Mouse (Mus musculus) neural tube, embryonic 11.5 days (tissue): ENCODE results near the gene Zic4. TPM values are rescaled to one million over a fixed set of nuclear protein-coding genes. Genes with fewer than 3 reads are reported as not detected.

Experiments
- ATAC-seq: fragments of 200-750 bp; cut with Nextera tagmentation; 2 replicates; pipeline ENCODE4 v1.8.0; 2017; ENCODE audit warnings: moderate number of reproducible peaks, mild to moderate bottlenecking, moderate TSS enrichment, moderate library complexity; ENCODE audit not compliant: insufficient read depth, low FRiP score, low TSS enrichment
- DNase-seq: peaks from one replicate; pipeline ENCODE4 v3.0.0-alpha.2; 2015; ENCODE audit warnings: low spot score
- H3K27ac ChIP-seq: fragments of 300-500 bp; sonication (generic); 2 replicates; pipeline ENCODE4 v1.5.1; 2014; ENCODE audit warnings: low read depth, mild to moderate bottlenecking, low read length
- H3K27me3 ChIP-seq: fragments of 300-500 bp; sonication (generic); 2 replicates; pipeline ENCODE4 v1.6.1; 2014; ENCODE audit warnings: mild to moderate bottlenecking, low read length, mixed read lengths; ENCODE audit not compliant: control insufficient read depth, insufficient read depth
- H3K36me3 ChIP-seq: fragments of 300-500 bp; sonication (generic); 2 replicates; pipeline ENCODE4 v1.6.1; 2014; ENCODE audit warnings: mild to moderate bottlenecking, low read length, moderate library complexity, mixed read lengths; ENCODE audit not compliant: control insufficient read depth, insufficient read depth
- H3K4me1 ChIP-seq: fragments of 300-500 bp; sonication (generic); 2 replicates; pipeline ENCODE4 v1.6.1; 2014; ENCODE audit warnings: low read length, mixed read lengths; ENCODE audit not compliant: control insufficient read depth, insufficient read depth
- H3K4me2 ChIP-seq: fragments of 300-500 bp; sonication (generic); 2 replicates; pipeline ENCODE4 v1.6.1; 2014; ENCODE audit warnings: low read depth, mild to moderate bottlenecking, moderate library complexity
- H3K4me3 ChIP-seq: fragments of 300-500 bp; sonication (generic); 2 replicates; pipeline ENCODE4 v1.5.1; 2014; ENCODE audit warnings: low read depth, low read length
- H3K9ac ChIP-seq: fragments of 300-500 bp; sonication (generic); 2 replicates; pipeline ENCODE4 v1.6.1; 2014; ENCODE audit warnings: mild to moderate bottlenecking, low read length
- H3K9me3 ChIP-seq: fragments of 300-500 bp; sonication (generic); 2 replicates; pipeline ENCODE4 v1.6.1; 2016; ENCODE audit warnings: low read length; ENCODE audit not compliant: control insufficient read depth
- WGBS: fragments of 180-500 bp; shearing (Covaris S2); extraction: QIAGEN DNeasy Blood & Tissue Kit; methylation state at CpG from one replicate; pipeline ENCODE4 v1.1.7; 2014; 5-methylcytosine and 5-hydroxymethylcytosine counted together
- polyA plus RNA-seq: library from polyadenylated mRNA; unstranded; fragments of >200 nt; fragmentation: Nextera tagmentation; extraction: Ambion mirVana; gene quantifications from 2 replicates; pipeline ENCODE4 v1.2.1, GENCODE M21; 2014

The Zic4 gene
- polyA plus RNA-seq, 1 experiment from 2014 or later = 58.1 TPM

DNA sequence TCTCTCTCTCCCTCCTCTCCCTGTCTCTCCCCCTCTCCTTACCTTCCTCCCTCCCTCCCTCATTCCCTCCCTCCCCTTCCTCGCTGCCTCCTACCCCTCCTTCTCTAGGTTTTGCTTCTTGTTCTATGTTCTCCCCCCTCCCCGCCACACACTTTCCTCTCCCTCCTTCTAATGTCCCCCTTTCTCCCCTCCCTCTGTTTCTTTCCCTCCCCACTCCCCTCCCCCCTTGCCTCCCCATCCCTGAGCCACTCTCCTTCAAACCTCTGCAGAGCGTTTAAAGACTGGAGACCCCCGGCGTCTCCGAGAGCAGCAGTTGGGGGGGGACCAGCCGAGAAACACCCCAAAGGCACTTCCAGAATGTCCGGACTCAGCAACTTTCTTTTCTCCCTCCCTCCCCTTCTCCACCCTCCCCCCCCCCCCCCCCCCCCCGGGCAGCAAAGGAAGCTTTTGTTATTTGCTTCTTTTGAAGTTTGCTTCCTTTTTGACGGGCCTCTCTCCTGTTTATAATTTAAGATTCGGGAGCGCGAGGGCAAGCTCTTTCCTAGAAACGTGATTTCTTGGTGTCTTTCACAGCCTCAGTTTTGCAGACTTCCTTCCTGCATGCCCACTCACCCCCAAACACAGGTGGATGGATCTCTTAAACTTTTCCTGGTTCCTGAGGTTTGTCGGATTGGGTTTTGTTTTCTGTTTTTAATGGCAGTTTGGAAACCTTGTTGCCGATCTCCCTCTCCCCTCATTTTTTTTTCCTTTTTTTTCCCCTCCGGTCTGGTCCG lies 4.2 kb downstream of the Zic4 start:
- Histone ChIP-seq H3K36me3 (no peaks in the 10 kb centered on the region), H3K27me3 (peaks cover 68% of the 10 kb centered on the region), H3K4me3 (peak overlapping the region; percentile 62), H3K4me2 (peak overlapping the region; percentile 36), H3K9ac (peak overlapping the region; percentile 29), H3K9me3 (no peaks in the 10 kb centered on the region), H3K4me1 (no peaks in the 10 kb centered on the region; the same call in 1 of the 2 replicates), H3K27ac (peak overlapping the region; percentile 99)
- WGBS = 0% methylated on average over 17 of the region's 18 CpGs
- ATAC-seq = peak; percentile 9
- DNase-seq = peak; percentile 72

DNA sequence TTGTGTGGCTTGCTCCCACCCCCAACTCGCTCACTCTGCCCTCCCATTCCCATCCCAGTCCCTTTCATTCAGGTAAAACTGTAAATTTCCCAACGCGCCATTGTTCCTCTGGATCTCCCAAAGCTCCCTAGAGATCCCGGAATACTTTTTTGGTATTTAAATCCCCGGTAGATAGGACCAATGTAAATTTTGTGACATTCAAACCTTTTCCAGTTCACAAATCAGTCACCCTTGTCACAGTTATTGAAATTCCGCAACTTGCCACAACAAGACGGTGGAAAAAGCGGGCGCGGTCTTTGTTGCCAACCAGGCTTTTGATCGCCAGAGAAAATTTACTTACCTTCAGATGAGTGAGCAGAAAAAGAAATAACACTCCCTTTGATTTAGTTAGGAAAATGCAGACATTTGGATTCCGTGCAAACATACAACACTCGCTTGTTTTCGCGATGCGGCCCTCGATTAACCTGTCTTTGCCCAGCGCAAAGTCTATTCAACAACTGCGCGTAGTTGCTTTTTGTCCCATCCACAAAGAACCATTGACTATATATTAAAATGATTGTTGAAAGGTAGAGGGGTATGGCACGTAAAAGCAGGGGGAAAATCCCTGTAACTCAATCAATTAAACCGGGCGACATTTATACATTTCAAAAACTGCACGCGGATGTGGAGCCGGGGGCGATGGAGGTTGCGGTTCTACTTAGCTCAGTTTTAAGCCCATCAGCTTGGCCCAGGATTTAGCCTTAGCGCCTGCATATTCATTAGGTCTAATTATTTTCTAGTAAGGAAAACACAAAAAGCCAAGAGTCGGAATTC lies 5.0 kb downstream of the Zic4 start:
- H3K36me3 ChIP-seq = no peaks in the 10 kb centered on the region
- peak overlapping the region; percentile 36 for H3K4me2 ChIP-seq
- peak overlapping the region; percentile 99 for H3K27ac ChIP-seq
- ATAC-seq = peak; percentile 32
- no peaks in the 10 kb centered on the region for H3K9me3 ChIP-seq
- peak overlapping the region; percentile 62 for H3K4me3 ChIP-seq
- peaks cover 76% of the 10 kb centered on the region for H3K27me3 ChIP-seq
- DNase-seq = peak; percentile 70
- H3K9ac ChIP-seq = peak overlapping the region; percentile 29
- H3K4me1 ChIP-seq = no peaks in the 10 kb centered on the region; the same call in 1 of the 2 replicates
- WGBS = under 1% methylated on average over 30 of the region's 30 CpGs

- H3K4me2 ChIP-seq = peak overlapping the region; percentile 49
- 4% methylated on average over 3 of the region's 3 CpGs for WGBS
- peak; percentile 33 for DNase-seq
- peak overlapping the region; percentile 51 for H3K9ac ChIP-seq
- H3K36me3 ChIP-seq = no peaks in the 10 kb centered on the region
- no peaks in the 10 kb centered on the region for H3K9me3 ChIP-seq
- H3K4me1 ChIP-seq = no peaks in the 10 kb centered on the region; the same call in 1 of the 2 replicates
- H3K4me3 ChIP-seq = peak overlapping the region; percentile 12; the same call in 1 of the 2 replicates
- H3K27ac ChIP-seq = peak overlapping the region; percentile 99
- H3K27me3 ChIP-seq = peaks cover 77% of the 10 kb centered on the region
- ATAC-seq = no peak
These were observed 5.9 kb downstream of the Zic4 start for GRCm38 (mm10) chr9:91368150-91368549.

GRCm38 (mm10) chr9:91368946-91369292 lies 6.7 kb downstream of the Zic4 start:
- Histone ChIP-seq H3K27me3 (peaks cover 74% of the 10 kb centered on the region), H3K27ac (peak overlapping the region; percentile 99), H3K4me1 (no peaks in the 10 kb centered on the region; the same call in 1 of the 2 replicates)

DNA sequence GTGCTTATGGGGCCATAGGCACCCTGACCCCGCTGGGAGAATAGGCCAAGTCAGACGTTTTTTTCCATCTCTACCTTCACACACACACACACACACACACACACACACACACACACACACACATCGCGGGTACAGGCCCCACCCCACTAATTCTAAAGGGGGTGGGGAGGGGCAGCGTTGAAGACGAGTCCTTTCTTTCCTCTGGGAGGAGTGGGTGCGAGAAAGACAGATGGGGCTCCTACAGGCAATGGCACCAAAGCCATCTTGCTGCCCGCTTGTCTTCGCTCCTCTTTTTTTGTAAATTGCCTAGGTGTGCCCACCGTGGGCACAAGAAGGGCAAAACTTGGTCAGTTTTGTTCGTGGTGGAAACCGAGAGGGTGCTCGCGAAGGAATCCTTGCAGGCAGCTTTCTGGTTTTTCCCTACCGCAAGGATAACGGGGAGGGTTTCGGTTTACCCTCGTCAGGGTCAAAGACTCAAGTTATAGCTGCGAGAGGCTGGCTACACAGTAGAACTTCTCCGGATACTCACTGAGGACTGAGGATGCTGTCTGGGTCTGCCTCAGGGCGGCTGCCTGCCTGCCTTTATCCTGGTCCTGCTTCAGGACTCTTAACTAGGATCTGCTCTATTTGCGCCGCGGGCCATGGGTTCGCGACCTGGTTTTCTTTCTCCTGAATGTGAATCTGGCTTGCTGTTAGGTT lies 7.2 kb downstream of the Zic4 start:
- Histone ChIP-seq H3K4me1 (no peaks in the 10 kb centered on the region; the same call in 1 of the 2 replicates), H3K9me3 (no peaks in the 10 kb centered on the region), H3K4me3 (peak overlapping the region; percentile 38), H3K36me3 (no peaks in the 10 kb centered on the region), H3K4me2 (peak overlapping the region; percentile 49), H3K27ac (peak overlapping the region; percentile 99), H3K9ac (peak overlapping the region; percentile 71), H3K27me3 (peaks cover 73% of the 10 kb centered on the region)
- DNase-seq (peak; percentile 49), ATAC-seq (no peak)
- 2% methylated on average over 26 of the region's 26 CpGs for WGBS

More at GRCm38 (mm10) chr9:91368946-91369292, 6.7 kb downstream of the Zic4 start:
- Histone ChIP-seq H3K9me3 (no peaks in the 10 kb centered on the region), H3K9ac (peak overlapping the region; percentile 71), H3K36me3 (no peaks in the 10 kb centered on the region), H3K4me3 (peak overlapping the region; percentile 38), H3K4me2 (peak overlapping the region; percentile 49)
- 2% methylated on average over 13 of the region's 13 CpGs for WGBS
- ATAC-seq (no peak), DNase-seq (no peak)

GRCm38 (mm10) chr9:91370191-91370708 lies 8.0 kb downstream of the Zic4 start:
- peak overlapping the region; percentile 99 for H3K27ac ChIP-seq
- peak overlapping the region; percentile 38 for H3K4me3 ChIP-seq
- H3K36me3 ChIP-seq = no peaks in the 10 kb centered on the region
- H3K27me3 ChIP-seq = peaks cover 73% of the 10 kb centered on the region
- DNase-seq (peak; percentile 28), ATAC-seq (no peak)
- H3K4me1 ChIP-seq = no peaks in the 10 kb centered on the region; the same call in 1 of the 2 replicates
- no peaks in the 10 kb centered on the region for H3K9me3 ChIP-seq
- H3K4me2 ChIP-seq = peak overlapping the region; percentile 49
- WGBS = 10% methylated on average over 6 of the region's 6 CpGs
- H3K9ac ChIP-seq = peak overlapping the region; percentile 71

- no peaks in the 10 kb centered on the region for H3K9me3 ChIP-seq
- H3K9ac ChIP-seq = peak overlapping the region; percentile 71
- DNase-seq (no peak), ATAC-seq (no peak)
- peak overlapping the region; percentile 38; the same call in 1 of the 2 replicates for H3K4me3 ChIP-seq
- H3K4me2 ChIP-seq = peak overlapping the region; percentile 49
- peak overlapping the region; percentile 99 for H3K27ac ChIP-seq
- H3K36me3 ChIP-seq = no peaks in the 10 kb centered on the region
- no peaks in the 10 kb centered on the region; the same call in 1 of the 2 replicates for H3K4me1 ChIP-seq
- H3K27me3 ChIP-seq = peaks cover 74% of the 10 kb centered on the region
These were observed 8.8 kb downstream of the Zic4 start for GRCm38 (mm10) chr9:91371011-91371410.

GRCm38 (mm10) chr9:91371608-91372007 lies 9.4 kb downstream of the Zic4 start:
- Histone ChIP-seq H3K9ac (peak overlapping the region; percentile 27; the same call in 1 of the 2 replicates), H3K4me1 (no peaks in the 10 kb centered on the region; the same call in 1 of the 2 replicates), H3K36me3 (no peaks in the 10 kb centered on the region), H3K4me2 (peak overlapping the region; percentile 49), H3K27me3 (peaks cover 76% of the 10 kb centered on the region), H3K9me3 (no peaks in the 10 kb centered on the region), H3K4me3 (peak overlapping the region; percentile 38; the same call in 1 of the 2 replicates), H3K27ac (0 out of 2 replicates have a peak overlapping the region, but pooled peaks have one; percentile 99)
- DNase-seq (peak; percentile 18), ATAC-seq (no peak)
- WGBS = 9% methylated on average over 4 of the region's 4 CpGs
